Mouse (Mus musculus) CH12F3 (cell line): Measurements from ENCODE around the gene Btg1.

Source experiments
- in situ Hi-C: fragments of 300-500 bp; cut with MboI; formaldehyde crosslinking; loops from 2 replicates; pipeline ENCODE4 v1.14.3; 2020; ENCODE audit warnings: low sequenced_read_pairs

Btg1 gene

GRCm38 (mm10) chr10:96656176-96656575, 39.4 kb downstream of the Btg1 start:
- in situ Hi-C loops: no loop called here

GRCm38 (mm10) chr10:96658906-96659305, 42.1 kb downstream of the Btg1 start:
- in situ Hi-C loops: no loop called here

- in situ Hi-C loops: no loop called here
These were observed 43.6 kb downstream of the Btg1 start for GRCm38 (mm10) chr10:96660280-96660985.

- in situ Hi-C loops: no loop called here
These were observed 46.2 kb downstream of the Btg1 start for GRCm38 (mm10) chr10:96662976-96663375.

GRCm38 (mm10) chr10:96663739-96664430, 47.1 kb downstream of the Btg1 start:
- in situ Hi-C loops: no loop called here
